Mouse (Mus musculus) brain, embryonic 14.5 days (tissue): ENCODE results near the gene Bbs12. TPM values are rescaled to one million over a fixed set of nuclear protein-coding genes. Genes with fewer than 3 reads are reported as not detected.
A peak's percentile ranks its signal among the peaks of the same experiment; 100 is the strongest.

ENCODE experiments used
- DNase-seq: peaks from one replicate; pipeline ENCODE4 v3.0.0-alpha.2; 2011; ENCODE audit warnings: low read depth
- CTCF ChIP-seq: fragments of 200-500 bp; IDR thresholded peaks from 2 replicates; pipeline ENCODE4 v1.5.1; 2012; ENCODE audit warnings: inconsistent platforms, mild to moderate bottlenecking, moderate library complexity, borderline replicate concordance; ENCODE audit not compliant: insufficient read depth, insufficient read length; ENCODE audit errors: extremely low read depth
- POLR2A ChIP-seq: fragments of 200-500 bp; IDR thresholded peaks from 2 replicates; pipeline ENCODE4 v1.6.1; 2012; ENCODE audit warnings: mild to moderate bottlenecking, inconsistent platforms, borderline replicate concordance; ENCODE audit not compliant: poor library complexity, insufficient read depth, insufficient read length, severe bottlenecking; ENCODE audit errors: extremely low read depth
- polyA plus RNA-seq: library from polyadenylated mRNA; depleted of rRNA; stranded (reverse); fragments of >200 nt; gene quantifications from 2 replicates; pipeline ENCODE4 v1.2.3, GENCODE M21; 2012; rRNA removed

Gene Bbs12
- 3.3 and 3.9 TPM in 2 replicates for polyA plus RNA-seq

GRCm38 (mm10) chr3:37312370-37312941, at the start of gene Bbs12, which contains the start of gene Cetn4:
Gene Bbs12 (plus strand): TSS chr3:37312554.
Gene Cetn4 (minus strand): TSS chr3:37312708.
- TF ChIP-seq CTCF (no peak), POLR2A (peak; percentile 68; the same call in 1 of the 2 replicates)
- DNase-seq: peak; percentile 99

- TF ChIP-seq POLR2A (no peak), CTCF (no peak)
- DNase-seq: no peak
Observed at GRCm38 (mm10) chr3:37268338-37268737, 44.0 kb upstream of the Bbs12 start.

GRCm38 (mm10) chr3:37269926-37270325, 42.4 kb upstream of the Bbs12 start:
- no peak for DNase-seq
- TF ChIP-seq POLR2A (no peak), CTCF (no peak)

- TF ChIP-seq CTCF (peak; percentile 77; the same call in 1 of the 2 replicates), POLR2A (no peak)
- peak; percentile 54 for DNase-seq
Observed at GRCm38 (mm10) chr3:37271209-37271608, 41.1 kb upstream of the Bbs12 start.

- TF ChIP-seq CTCF (no peak), POLR2A (no peak)
- no peak for DNase-seq
Observed at GRCm38 (mm10) chr3:37273092-37273491, 39.3 kb upstream of the Bbs12 start.

- DNase-seq: no peak
- TF ChIP-seq POLR2A: no peak
- no peak for TF ChIP-seq CTCF
Observed at GRCm38 (mm10) chr3:37274661-37275060, 37.7 kb upstream of the Bbs12 start.

- no peak for TF ChIP-seq POLR2A
- no peak for DNase-seq
Observed at GRCm38 (mm10) chr3:37280221-37280620, 32.1 kb upstream of the Bbs12 start.

GRCm38 (mm10) chr3:37280871-37281270, 31.5 kb upstream of the Bbs12 start:
- TF ChIP-seq CTCF (no peak), POLR2A (no peak)
- DNase-seq: no peak

GRCm38 (mm10) chr3:37282299-37282922, 29.9 kb upstream of the Bbs12 start:
- no peak for TF ChIP-seq CTCF
- DNase-seq: peak; percentile 12

- DNase-seq: no peak
- no peak for TF ChIP-seq POLR2A
- no peak for TF ChIP-seq CTCF
Observed at GRCm38 (mm10) chr3:37283234-37283633, 29.1 kb upstream of the Bbs12 start.

GRCm38 (mm10) chr3:37289237-37289636, 23.1 kb upstream of the Bbs12 start:
- DNase-seq: no peak
- TF ChIP-seq CTCF (no peak), POLR2A (no peak)

GRCm38 (mm10) chr3:37290881-37291541, 21.3 kb upstream of the Bbs12 start:
- peak; percentile 68 for DNase-seq
- TF ChIP-seq POLR2A (no peak), CTCF (no peak)
